Mouse (Mus musculus): ENCODE data around the gene Sf3b3. TPM values are rescaled to one million over a fixed set of nuclear protein-coding genes. Genes with fewer than 3 reads are reported as not detected.
"Not testable (repeated sequence)": the region's sequence is repeated elsewhere in the genome, so short reads cannot be mapped to it uniquely, and the experiment has no call there.

Gene Sf3b3
- total RNA-seq, 2 experiments from 2014 or later: 24.2 to 29.3 TPM

DNA sequence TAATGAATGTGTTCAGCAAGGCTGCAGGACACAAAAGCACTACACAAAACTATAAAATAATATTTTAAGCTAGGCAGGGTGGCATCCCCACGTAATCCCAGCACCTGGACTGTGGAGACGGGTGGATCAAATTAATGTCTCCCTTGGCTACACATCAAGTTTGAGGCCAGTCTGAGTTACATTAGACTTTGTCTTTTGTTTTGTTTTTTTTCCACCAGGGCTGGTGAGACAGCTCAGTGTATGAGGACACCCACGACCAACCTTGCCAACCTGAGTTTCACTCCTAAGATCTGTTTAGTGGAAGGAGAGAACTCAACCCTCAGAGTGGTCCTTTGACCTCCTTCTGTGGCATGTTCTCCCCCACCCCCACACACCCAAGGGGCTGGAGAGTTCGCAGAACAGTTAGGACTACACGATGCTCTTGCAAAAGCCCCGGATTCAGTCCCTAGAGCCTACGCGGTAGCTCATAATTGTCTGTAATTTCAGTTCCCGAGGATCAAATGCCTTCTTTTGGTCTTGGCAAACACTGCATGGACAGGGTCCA, 59.1 kb downstream of the Sf3b3 start:
- DNase-seq: no peak
- intact Hi-C loops (cut with DNase I; ENCODE audit: low total_unique reads): no loop called here

DNA sequence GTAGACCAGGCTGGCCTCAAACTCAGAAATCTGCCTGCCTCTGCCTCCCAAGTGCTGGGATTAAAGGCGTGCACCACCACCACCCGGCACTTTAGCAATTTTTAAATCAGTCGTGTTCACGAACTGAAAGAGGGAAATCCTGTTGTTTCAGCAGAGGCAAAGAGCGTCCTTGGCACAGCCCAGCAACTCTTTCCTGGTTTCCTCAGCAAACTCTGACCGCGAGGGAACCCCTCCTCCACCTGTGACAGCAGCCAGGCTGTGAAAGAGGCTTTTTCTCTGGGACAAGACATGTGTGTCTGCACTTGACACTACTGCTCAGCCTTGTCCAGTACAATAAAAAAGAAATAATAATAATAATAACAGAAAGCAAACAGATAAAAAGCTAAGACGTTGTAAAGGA, 59.7 kb downstream of the Sf3b3 start:
- intact Hi-C loops (cut with DNase I; ENCODE audit: low total_unique reads): no loop called here
- DNase-seq: no peak

DNA sequence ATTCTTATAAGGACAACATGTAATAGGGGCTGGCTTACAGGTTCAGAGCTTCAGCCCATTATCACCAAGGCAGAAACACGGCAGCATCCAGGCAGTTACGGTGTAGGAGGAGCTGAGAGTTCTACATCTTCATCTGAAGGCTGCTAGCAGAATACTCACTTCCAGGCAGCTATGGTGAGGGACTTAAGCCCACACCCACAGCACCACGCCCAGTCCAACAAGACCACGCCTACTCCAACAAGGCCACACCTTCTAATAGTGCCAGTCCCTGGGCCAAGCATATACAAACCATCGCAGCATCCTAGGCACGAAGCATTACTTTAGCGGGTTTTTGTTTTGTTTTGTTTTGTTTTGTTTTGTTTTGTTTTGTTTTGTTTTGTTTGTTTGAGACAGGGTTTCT, 60.1 kb downstream of the Sf3b3 start:
- DNase-seq; intact Hi-C loops (cut with DNase I; ENCODE audit: low total_unique reads): not testable (repeated sequence)

DNA sequence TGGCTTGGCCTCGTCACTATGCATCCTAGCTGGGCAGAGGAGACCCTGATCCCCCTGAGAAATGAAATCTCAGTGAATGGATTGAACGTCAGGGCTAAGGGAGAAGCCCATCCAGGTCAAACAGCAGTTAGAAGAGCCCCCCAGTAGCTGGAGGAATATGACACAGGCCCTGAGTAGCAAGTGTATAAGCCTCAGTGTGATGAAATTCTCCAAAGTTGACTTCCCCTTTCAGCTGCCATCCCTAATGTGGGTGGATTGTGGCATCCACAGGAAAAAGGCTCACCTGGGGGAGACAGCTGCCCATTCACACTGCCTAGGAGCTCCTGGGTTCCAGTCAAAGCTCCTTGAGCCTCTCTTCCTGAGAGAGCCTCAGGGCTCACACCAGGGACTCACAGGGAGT, 61.2 kb downstream of the Sf3b3 start:
- intact Hi-C loops (cut with DNase I; ENCODE audit: low total_unique reads): no loop called here
- no peak for DNase-seq

DNA sequence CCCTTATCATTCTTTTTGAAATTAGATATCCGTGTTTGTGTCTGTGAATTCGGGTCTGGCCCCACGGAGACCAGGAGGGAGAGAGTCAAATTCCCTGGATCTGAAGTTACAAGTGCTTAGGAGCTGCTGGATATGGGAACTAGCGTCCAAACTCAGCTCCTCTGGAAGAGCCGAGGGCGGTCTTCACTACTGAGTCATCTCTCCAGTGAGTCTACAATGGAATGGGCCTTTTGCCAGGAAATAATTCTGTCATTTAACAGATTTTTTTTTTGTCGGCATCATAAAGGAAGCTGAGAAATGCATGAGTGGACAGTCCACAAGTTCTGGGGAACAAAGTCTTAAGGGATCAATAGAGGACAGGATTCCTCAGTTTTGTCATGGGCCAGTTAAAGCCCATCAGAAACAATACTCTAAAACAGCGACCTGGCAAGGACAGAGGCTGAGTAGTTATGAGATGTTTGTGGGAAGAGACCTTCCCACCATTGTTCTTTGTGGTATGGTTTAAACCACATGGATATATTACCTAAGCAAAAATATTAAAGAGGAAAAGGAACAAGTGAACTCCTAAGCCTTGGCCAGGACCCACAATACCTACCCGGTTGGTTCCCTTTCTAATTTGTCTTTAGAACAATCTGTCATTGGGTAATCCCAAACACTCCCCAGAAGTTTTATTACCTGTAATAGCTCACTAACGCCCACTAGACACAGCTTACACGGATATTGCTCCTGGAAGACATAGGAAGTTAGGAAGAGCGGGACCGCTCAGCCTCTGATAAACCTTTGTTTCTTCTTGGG, 66.5 kb downstream of the Sf3b3 start:
- DNase-seq: no peak
- intact Hi-C loops (cut with DNase I; ENCODE audit: low total_unique reads): no loop called here

DNA sequence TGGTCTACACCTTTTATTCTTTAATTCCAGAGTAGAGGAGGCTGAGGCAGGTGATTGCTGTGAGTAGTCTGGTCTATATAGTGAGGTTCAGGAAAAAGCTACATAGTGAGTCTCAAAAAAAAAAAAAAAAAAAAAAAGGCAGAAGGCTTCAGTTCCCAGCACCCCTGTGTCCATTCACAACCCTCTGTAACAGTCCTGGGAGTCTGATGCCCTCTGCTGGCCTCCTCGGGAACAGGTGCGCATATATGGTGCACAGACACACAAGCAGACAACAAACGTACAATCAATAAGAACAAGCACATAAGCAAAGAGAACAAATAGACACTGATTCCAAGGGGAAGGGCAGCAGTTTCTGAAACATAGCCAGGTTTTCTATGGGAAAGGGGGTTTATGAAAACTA, 70.3 kb downstream of the Sf3b3 start:
- no peak for DNase-seq
- intact Hi-C loops (cut with DNase I; ENCODE audit: low total_unique reads): no loop called here

DNA sequence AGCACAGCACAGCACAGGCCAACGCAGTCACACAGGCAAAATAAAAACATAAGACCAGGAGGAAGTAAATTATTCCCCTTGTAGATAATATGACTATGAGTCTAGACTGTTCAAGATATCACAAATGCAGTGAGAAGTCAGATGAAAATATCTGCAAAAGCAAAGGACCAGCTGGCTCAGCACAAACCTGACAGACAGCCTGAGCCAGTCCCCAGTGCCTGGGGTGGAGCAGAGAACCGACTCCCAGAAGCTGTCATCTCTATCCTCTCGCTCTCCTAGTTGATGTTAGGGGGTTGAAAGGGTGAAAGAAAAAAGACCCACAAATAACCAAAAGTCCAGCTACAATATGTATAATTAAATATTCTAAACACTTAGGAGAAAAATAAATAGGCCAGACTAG, 70.9 kb downstream of the Sf3b3 start:
- intact Hi-C loops (cut with DNase I; ENCODE audit: low total_unique reads): no loop called here
- no peak for DNase-seq

DNA sequence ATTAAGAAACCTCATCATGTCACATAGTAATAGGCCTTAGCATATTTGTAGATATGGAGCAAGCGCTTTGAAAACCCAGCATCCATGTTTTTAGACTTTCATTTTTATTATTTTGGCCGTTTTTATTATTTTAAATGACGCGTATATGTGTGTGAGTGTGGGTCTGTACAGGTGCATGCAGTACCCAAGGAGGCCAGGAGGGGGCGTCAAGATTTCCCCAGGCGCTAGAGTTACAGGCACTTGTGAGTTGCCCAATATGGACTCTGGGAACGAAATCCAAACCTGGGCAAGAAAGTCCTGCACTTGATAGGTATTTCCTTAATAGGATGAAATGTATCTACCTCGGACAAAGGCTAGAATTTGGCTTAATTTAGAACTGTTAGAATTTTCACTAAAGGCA, 71.3 kb downstream of the Sf3b3 start:
- intact Hi-C loops (cut with DNase I; ENCODE audit: low total_unique reads): no loop called here
- DNase-seq: no peak

DNA sequence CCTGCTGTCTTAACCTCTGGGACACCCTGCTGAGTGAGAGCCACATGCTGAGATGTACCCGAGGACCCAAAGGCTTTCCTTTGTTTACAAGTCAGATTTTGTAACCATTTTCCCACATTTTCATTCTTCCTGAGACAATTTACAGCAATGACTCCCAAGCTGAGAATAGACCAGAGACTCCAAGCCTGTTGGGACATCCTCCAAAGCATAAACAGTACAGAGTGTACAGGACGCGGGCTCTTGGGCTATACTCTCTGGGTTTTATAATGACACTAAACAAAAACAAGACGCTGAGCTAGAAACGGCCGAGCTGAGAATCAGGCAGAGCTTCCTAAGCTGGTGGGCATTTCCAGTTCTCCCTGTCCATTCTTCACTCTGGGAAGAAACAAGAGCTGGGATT, 71.9 kb downstream of the Sf3b3 start:
- intact Hi-C loops (cut with DNase I; ENCODE audit: low total_unique reads): no loop called here
- no peak for DNase-seq

DNA sequence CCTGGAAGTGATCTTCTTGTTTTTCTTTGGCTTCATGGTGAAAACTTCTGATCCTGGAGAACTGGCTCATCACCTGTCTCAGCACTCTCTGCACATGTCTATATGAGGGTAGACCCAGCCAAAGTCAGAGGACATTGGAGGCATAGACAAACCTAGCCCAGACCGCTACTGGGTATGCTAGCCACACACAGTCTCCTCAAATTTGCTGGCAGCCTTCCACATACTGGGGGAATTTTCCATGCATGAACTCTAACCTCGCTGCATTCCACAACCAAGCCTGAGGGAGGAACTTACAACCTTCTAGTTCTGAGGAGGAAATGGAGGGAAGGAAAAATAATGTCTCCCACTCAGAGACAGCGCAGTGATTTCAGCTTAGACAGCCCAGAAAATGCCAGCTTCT, 72.5 kb downstream of the Sf3b3 start:
- intact Hi-C loops (cut with DNase I; ENCODE audit: low total_unique reads): no loop called here
- no peak for DNase-seq

DNA sequence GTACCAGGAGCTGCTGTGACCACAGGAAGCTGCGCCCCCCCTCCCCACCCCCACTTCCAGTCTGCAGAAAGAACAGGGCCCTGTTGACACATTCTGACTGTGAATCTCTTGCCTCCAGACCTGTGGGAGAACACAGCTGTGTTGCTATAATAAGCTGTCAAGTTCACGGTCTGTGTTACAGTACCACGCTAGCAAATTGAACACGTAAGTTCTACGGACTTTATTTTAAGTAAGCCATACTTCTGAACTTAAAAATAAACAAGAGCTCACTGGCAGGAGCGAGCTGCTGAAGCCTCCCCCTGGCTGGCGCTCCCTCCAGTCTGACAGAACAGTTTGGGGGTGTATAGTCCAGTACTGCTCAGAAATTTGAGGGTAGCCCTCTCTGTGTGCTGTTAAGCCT, 74.1 kb downstream of the Sf3b3 start:
- intact Hi-C loops (cut with DNase I; ENCODE audit: low total_unique reads): no loop called here
- no peak for DNase-seq

DNA sequence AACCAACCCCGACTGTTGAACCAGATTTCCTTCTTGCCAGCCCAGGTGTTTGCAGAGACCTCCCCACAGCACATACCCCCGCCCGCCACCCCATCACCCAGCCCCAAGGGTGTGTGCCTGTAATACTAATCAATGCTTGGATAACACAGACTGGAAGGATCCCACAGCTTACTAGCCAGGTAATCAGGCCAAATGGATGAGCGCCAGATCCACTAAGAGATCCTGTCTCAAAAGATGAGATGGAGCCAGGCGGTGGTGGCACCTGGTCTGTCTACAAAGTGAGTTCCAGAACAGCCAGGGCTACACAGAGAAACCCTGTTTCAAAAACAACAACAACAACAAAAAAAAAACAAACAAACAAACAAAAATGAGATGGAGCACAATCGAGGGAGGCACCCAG, 79.3 kb downstream of the Sf3b3 start:
- DNase-seq: no peak
- intact Hi-C loops (cut with DNase I; ENCODE audit: low total_unique reads): no loop called here

DNA sequence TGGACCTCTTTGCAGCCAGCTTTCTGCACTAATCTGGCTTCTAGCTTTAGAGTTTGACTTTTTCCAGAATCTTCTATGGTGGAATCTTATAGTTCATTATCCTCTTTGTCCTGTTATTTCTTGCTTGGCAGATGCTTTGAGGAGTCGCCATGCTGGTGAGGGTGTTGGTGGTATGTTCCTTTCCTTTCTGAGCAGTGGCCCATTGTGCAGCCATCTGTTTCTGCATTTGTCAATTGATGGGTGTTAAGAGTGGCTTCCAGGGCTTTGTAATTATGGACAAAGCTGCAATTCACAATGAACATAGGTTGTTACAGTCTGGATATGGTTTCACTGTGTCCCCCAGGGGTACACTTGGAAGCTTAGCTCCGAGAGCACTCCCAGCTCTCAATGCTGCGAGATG, 81.9 kb downstream of the Sf3b3 start:
- no peak for DNase-seq
- intact Hi-C loops (cut with DNase I; ENCODE audit: low total_unique reads): no loop called here

DNA sequence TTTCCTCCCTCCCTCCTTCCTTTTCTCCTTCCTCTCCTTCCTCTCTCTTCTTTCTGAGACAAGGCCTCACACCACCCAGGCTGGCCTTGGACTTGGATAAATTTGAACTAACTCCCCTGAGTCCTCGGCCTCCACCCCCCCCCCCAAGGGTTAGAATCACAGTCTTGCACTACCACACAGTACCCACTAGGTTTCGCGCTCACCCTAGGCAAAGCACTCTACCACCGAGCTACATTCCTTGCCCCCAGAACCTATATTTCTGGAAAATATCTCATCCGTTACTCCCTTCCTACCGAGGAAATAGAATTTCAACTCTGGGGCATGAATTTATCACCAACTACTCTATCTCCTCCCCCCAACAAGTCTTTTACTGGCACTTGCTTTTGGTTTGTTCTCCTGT, 84.6 kb downstream of the Sf3b3 start:
- intact Hi-C loops (cut with DNase I; ENCODE audit: low total_unique reads): no loop called here
- no peak for DNase-seq

DNA sequence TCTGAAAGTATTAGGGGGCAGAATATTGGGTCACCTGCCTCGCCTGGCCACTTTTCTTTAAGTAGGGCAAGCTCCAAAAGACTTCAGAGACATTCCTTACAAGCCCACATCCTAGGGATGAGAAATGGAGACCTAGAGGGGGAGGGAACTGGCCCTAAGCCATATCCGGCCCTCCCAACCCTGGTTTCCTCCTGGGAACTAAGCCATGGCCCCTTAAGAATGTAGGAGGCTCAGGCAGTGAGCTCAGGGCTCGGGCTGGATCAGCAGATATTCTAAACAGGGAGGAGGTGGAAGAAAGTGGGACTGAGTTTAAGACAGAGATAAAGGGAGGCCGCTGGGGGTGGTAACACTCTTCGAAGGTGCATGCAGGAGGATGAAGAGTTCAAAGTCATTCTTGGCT, 85.4 kb downstream of the Sf3b3 start:
- peak; percentile 56 for DNase-seq
- intact Hi-C loops (cut with DNase I; ENCODE audit: low total_unique reads): no loop called here

DNA sequence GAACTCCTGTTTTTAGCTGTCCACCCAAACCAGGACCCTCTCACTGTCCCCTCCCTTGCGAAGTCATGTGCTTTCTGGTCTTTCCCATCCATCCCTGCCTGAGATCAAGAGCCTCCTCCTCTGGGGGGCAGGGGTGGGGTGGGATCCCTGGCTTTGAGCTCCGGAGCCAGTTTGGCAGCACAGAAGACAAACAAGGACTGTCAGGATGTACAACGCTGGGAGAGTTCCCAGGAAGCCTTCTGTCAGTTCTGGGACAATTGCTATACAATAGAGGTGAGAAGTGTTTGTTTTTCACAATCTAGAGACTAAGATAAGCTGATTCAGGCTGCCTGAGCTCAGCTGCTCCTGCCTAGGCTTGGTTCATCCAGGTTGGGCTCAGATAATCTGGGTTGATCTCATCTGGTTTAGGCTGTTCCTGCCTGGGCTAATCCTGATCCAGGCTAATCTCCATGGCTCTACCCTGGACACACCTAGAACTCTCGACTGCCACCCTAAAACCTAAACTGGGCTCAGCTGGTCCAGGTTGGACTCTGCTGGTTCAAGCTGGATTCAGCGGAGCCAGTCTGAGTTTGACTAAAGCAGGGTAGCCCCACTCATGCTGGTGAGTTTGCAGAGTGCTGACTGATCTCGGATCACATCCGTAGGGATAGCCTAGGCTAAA, 86.2 kb downstream of the Sf3b3 start:
- DNase-seq: no peak
- intact Hi-C loops (cut with DNase I; ENCODE audit: low total_unique reads): no loop called here

Other genes starting within 250 kb of the Sf3b3 start
- gene Vac14, start 228.2 kb downstream of the Sf3b3 start, total RNA-seq (2021): 10 to 100 TPM; 12.5 to 15.4 TPM
- 10 to 100 TPM; 44.3 to 47.6 TPM for gene Mtss1l, start 125.3 kb downstream of the Sf3b3 start, total RNA-seq (2021)
- gene Il34, start 40.9 kb downstream of the Sf3b3 start, total RNA-seq (2021): 10 to 100 TPM; 15.6 to 20.0 TPM
- 10 to 100 TPM; 38.9 to 44.1 TPM for gene Cog4, start 187 bp downstream of the Sf3b3 start, total RNA-seq (2021)
- 1 to 10 TPM; 3.3 to 4.1 TPM for gene Fuk, start 55.7 kb upstream of the Sf3b3 start, total RNA-seq (2021)
- 10 to 100 TPM; 32.0 to 35.6 TPM for gene St3gal2, start 73.1 kb upstream of the Sf3b3 start, total RNA-seq (2021)
- 10 to 100 TPM; 29.8 to 31.2 TPM for gene Ddx19a, start 151.0 kb upstream of the Sf3b3 start, total RNA-seq (2021)
- 10 to 100 TPM in 1 of 2 experiments, 1 to 10 TPM in 1; 9.3 to 11.0 TPM for gene Ddx19b, start 185.0 kb upstream of the Sf3b3 start, total RNA-seq (2021)
- 10 to 100 TPM; 46.3 to 53.3 TPM for gene Aars, start 186.4 kb upstream of the Sf3b3 start, total RNA-seq (2021)
- gene Exosc6, start 209.6 kb upstream of the Sf3b3 start, total RNA-seq (2021): not detected
- gene Clec18a, start 245.6 kb upstream of the Sf3b3 start, total RNA-seq (2021): under 1 TPM; 0.53 to 0.96 TPM
- 10 to 100 TPM; 65.9 to 84.2 TPM for gene Pdpr, start 247.8 kb upstream of the Sf3b3 start, total RNA-seq (2021)